Mouse (Mus musculus) limb, embryonic 13.5 days (tissue): ENCODE measurements around the gene Tbrg1. TPM values are rescaled to one million over a fixed set of nuclear protein-coding genes. Genes with fewer than 3 reads are reported as not detected.

Experiments used
- ATAC-seq: fragments of 200-750 bp; cut with Nextera tagmentation; 2 replicates; pipeline ENCODE4 v1.8.0; 2017; ENCODE audit warnings: low read depth, moderate number of reproducible peaks, moderate TSS enrichment; ENCODE audit not compliant: low FRiP score
- H3K27ac ChIP-seq: fragments of 300-500 bp; sonication (generic); 2 replicates; pipeline ENCODE4 v1.5.1; 2015; ENCODE audit warnings: inconsistent platforms, mild to moderate bottlenecking, moderate library complexity
- H3K27me3 ChIP-seq: fragments of 300-500 bp; sonication (generic); 2 replicates; pipeline ENCODE4 v1.6.1; 2015; ENCODE audit warnings: mild to moderate bottlenecking, inconsistent platforms
- H3K36me3 ChIP-seq: fragments of 300-500 bp; sonication (generic); 2 replicates; pipeline ENCODE4 v1.6.1; 2015; ENCODE audit warnings: inconsistent platforms, mild to moderate bottlenecking, moderate library complexity
- H3K4me1 ChIP-seq: fragments of 300-500 bp; sonication (generic); 2 replicates; pipeline ENCODE4 v1.6.1; 2015; ENCODE audit warnings: inconsistent platforms
- H3K4me2 ChIP-seq: fragments of 300-500 bp; sonication (generic); replicated peaks from 2 replicates; pipeline ENCODE4 v1.6.1; 2015; ENCODE audit warnings: inconsistent platforms, mild to moderate bottlenecking, moderate library complexity
- H3K4me3 ChIP-seq: fragments of 300-500 bp; sonication (generic); 2 replicates; pipeline ENCODE4 v1.5.1; 2015; ENCODE audit warnings: moderate library complexity, mild to moderate bottlenecking, inconsistent platforms
- H3K9ac ChIP-seq: fragments of 300-500 bp; sonication (generic); 2 replicates; pipeline ENCODE4 v1.6.1; 2015; ENCODE audit warnings: mild to moderate bottlenecking, inconsistent platforms
- H3K9me3 ChIP-seq: fragments of 300-500 bp; sonication (generic); 2 replicates; pipeline ENCODE4 v1.6.1; 2016; ENCODE audit warnings: inconsistent platforms
- WGBS: fragments of 180-500 bp; shearing (Covaris S2); methylation state at CpG from one replicate; pipeline ENCODE4 v1.1.7; 2015; 5-methylcytosine and 5-hydroxymethylcytosine counted together
- polyA plus RNA-seq: library from polyadenylated mRNA; unstranded; fragments of >200 nt; fragmentation: Nextera tagmentation; extraction: Ambion mirVana; gene quantifications from 2 replicates; pipeline ENCODE4 v1.2.1, GENCODE M21; 2015

The Tbrg1 gene
- 186 and 190 TPM in 2 replicates for polyA plus RNA-seq

DNA sequence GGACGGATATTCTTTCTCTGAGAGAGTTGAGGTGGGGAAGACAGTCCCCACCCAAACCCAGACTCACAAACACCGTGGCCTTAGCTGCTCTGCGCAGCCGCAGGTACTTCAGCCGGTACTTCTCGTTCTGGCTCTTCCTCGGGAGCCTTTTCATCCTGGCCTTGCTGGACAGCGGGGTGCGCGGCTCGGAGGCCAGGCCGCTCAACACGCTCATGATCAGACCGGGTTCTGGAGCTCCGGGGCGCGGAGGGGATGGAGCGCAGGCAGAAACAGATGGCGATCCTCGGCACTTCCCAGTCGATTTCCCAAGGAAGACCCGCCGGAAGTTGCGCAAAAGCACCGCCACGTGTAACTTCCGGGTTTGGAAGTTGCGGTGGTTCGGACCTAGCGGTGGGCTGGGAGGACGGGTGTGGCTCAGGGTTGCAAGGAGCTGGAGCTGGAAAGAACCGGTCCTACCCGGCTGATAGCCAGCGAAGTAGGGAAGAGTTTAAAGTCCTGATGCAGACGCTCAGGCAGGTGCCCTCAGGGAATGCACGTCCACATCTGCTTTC lies at the start of gene Tbrg1:
Tbrg1 (minus strand) TSS at position 382 of the 551 bp plus-strand sequence.
- Histone ChIP-seq H3K27me3 (no peaks in the 10 kb centered on the region), H3K4me3 (peak within 1 kb of the TSS; percentile 77), H3K9ac (peak within 1 kb of the TSS; percentile 86), H3K4me1 (peaks cover 10% of the 10 kb centered on the region), H3K36me3 (peaks cover 26% of the 10 kb centered on the region), H3K9me3 (no peaks in the 10 kb centered on the region), H3K4me2 (peak within 1 kb of the TSS; percentile 78), H3K27ac (peak within 1 kb of the TSS; percentile 92)
- WGBS: under 1% methylated on average over 36 of the region's 36 CpGs
- ATAC-seq: peak; percentile 92

DNA sequence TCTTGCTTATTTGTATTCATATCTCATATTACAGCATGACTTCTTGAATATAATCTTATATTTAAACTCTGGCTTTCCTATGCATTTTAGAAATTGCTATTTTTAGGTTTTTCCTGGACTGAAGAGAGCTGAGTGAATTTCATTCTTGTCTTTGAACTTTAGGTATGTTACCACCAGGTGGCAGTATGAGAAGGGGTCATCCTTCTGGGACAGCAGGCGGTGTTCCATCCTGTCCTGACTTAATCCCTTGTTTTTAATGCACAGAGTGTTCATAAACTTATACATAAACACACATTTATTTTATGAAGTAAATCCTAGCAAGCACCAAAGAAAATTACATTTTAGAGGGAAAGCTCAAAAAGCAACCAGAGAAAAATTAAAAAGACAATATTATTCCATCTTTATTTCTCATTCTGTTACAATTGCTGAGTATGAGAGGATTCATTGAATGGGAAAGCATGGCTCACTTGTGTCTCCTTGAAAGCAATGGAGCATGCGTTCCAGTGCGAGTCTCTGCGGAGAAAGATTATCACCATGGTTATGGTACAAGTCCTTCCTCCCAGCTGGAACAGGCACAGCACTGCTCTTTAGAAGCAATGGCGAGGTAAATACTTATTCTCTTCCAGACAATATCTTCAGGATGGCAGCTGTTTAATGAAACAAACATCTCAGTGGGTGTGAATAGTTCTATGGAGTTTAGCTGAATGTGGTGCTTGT lies 33.0 kb upstream of the Tbrg1 start:
- Histone ChIP-seq H3K9ac (no peak overlapping the region), H3K9me3 (no peaks in the 10 kb centered on the region)
- WGBS: 61% methylated on average over 5 of the region's 5 CpGs

DNA sequence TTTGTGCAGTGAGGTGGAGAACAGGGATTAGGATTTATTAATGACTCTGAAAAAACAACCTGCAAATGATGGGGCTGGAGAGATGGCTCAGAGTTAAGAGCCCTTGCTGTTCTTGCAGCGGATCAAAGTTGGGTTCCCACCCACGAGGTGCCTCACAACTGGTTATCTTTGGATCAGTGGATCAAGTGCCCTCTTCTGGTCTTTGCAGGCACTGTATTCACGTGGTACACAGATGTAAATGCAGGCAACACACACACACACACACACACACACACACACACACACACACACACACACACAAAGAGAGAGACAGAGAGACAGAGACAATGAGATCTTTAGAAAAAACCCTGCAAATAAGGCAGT lies 30.8 kb upstream of the Tbrg1 start:
- Histone ChIP-seq H3K9me3 (no peaks in the 10 kb centered on the region), H3K4me3 (no peak overlapping the region), H3K4me1 (no peaks in the 10 kb centered on the region), H3K36me3 (no peaks in the 10 kb centered on the region), H3K27me3 (no peaks in the 10 kb centered on the region), H3K9ac (no peak overlapping the region), H3K4me2 (no peak overlapping the region), H3K27ac (no peak overlapping the region)
- 45% methylated on average over 3 of the region's 3 CpGs for WGBS
- no peak for ATAC-seq

More for the DNA sequence above, 33.0 kb upstream of the Tbrg1 start:
- no peak overlapping the region for H3K4me3 ChIP-seq
- H3K27me3 ChIP-seq: no peaks in the 10 kb centered on the region
- no peaks in the 10 kb centered on the region for H3K36me3 ChIP-seq
- no peak for ATAC-seq
- H3K4me2 ChIP-seq: no peak overlapping the region
- H3K27ac ChIP-seq: no peak overlapping the region
- no peaks in the 10 kb centered on the region for H3K4me1 ChIP-seq

DNA sequence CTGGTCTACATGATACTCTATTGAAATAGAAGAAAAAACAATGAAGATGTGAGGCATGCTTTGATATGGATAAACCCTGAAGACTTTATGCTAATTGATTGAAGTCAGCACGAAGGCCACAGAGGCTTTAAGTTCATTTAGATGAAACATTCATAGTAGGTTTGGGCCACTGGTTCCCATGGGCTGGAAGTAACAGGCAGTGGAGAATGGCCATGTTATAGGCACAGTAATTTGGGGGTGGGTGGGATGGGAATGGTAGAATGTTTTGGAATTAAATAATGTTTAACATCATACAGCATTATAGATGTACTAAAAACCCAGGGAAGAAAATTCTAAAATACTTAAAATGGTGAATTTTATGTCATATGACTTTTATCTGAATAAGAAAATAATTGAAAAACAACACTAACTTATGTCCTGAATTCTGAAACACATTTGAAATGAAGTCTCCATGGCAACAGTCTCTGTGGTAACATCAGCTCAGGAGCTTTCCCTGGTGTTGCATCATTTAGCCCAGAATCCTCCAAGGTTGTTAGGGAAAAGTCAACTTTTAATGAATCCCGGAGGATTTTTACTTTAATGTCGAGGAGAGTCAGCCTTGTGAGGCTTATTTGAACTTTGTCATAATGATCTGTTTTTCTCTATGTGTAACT lies 30.3 kb upstream of the Tbrg1 start:
- H3K9me3 ChIP-seq: no peaks in the 10 kb centered on the region
- H3K36me3 ChIP-seq: no peaks in the 10 kb centered on the region
- H3K4me2 ChIP-seq: no peak overlapping the region
- ATAC-seq: no peak
- H3K27me3 ChIP-seq: no peaks in the 10 kb centered on the region
- 75% methylated on average over 3 of the region's 3 CpGs for WGBS
- H3K4me1 ChIP-seq: no peaks in the 10 kb centered on the region
- H3K9ac ChIP-seq: no peak overlapping the region
- no peak overlapping the region for H3K4me3 ChIP-seq
- no peak overlapping the region for H3K27ac ChIP-seq

DNA sequence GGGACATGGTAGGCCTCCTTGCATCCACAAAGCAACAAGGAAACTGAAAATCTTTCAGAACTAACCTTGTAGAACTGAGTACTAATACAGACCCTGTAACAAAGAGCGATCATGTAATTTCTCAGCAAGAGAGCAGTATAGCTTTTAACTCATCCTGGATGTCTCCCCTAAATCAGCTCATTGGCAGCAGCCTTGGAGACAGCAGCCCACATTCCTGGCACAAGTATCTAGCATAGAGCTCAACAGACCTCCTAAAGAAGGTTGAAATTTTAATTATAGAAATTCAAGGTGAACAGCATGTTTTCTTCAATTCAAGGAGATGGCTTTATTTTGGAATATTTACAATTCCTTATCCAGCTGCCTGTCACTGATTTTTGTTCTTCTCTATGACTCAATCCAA lies 24.0 kb upstream of the Tbrg1 start:
- Histone ChIP-seq H3K9me3 (no peaks in the 10 kb centered on the region), H3K36me3 (no peaks in the 10 kb centered on the region), H3K4me2 (no peak overlapping the region), H3K27ac (no peak overlapping the region), H3K4me3 (no peak overlapping the region), H3K27me3 (no peaks in the 10 kb centered on the region), H3K9ac (no peak overlapping the region), H3K4me1 (no peaks in the 10 kb centered on the region)
- WGBS: 96% methylated on average over 1 of the region's 1 CpGs
- no peak for ATAC-seq

DNA sequence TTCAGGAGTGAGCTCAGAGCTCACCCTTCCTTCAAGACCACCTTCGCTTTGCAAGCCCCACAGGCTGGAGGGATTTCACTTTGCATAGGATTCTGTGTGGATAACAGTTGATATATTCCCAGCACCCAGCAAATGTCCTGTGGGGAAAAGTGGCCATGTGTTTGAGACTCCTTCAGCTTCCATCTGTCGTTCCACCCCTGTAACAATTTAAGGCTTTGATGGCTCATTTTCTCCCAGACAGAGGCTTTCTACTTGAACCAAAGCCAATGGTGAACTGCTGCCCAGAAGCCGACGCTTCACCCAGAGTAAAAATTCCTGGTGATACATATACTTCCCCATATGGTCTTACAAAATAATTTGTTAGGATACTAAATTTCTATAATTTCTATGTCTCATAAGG lies 18.2 kb upstream of the Tbrg1 start:
- Histone ChIP-seq H3K9ac (no peak overlapping the region), H3K36me3 (no peaks in the 10 kb centered on the region), H3K4me2 (no peak overlapping the region), H3K27ac (no peak overlapping the region), H3K4me1 (no peaks in the 10 kb centered on the region), H3K27me3 (no peaks in the 10 kb centered on the region), H3K9me3 (no peaks in the 10 kb centered on the region), H3K4me3 (no peak overlapping the region)
- 81% methylated on average over 4 of the region's 4 CpGs for WGBS
- ATAC-seq: no peak

DNA sequence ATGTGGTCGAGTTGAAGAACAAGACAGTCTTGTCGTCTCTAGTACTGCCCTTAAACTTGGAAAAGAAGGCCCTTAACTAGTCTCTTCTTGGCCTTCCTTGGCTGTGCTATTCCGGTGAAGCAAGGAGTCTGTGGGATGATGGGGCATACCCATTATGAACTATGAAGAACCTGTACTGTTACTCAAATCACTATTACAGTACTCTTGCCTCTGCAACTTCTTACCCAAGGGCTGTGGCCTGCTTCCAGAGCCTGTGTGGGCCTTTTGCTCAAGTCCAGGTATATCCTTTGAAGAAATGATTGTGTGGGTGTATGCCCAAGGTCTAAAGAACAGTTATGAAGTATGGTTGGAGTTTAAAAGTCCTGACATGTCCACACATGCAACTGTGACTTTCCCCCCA lies 13.1 kb upstream of the Tbrg1 start:
- Histone ChIP-seq H3K9ac (no peak overlapping the region), H3K9me3 (no peaks in the 10 kb centered on the region), H3K27me3 (no peaks in the 10 kb centered on the region), H3K4me1 (0 out of 2 replicates have a peak, but pooled peaks cover 3% of the 10 kb centered on the region), H3K4me3 (no peak overlapping the region), H3K4me2 (no peak overlapping the region), H3K27ac (no peak overlapping the region), H3K36me3 (no peaks in the 10 kb centered on the region)
- 81% methylated on average over 3 of the region's 3 CpGs for WGBS
- ATAC-seq: no peak

DNA sequence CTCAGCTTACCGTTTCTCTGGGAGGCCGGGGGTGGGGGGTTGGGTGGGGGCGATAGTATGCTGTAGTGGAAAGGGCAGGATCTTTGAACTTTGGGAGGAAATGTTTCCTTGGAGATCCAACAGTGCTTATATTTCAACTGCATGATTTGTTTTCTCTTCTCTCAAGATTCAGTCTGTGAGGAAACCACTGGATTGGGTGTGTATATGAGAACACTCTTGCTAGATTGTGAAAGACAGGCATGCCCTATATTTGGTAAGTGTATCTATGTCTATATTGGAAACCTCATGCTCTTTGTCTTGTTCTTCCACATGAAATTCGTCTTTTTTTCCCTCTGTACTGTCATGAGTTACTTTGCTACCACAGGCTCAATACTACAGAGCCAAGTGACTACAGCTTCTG lies 12.6 kb upstream of the Tbrg1 start:
- Histone ChIP-seq H3K36me3 (no peaks in the 10 kb centered on the region), H3K4me2 (no peak overlapping the region)
- 69% methylated on average over 4 of the region's 4 CpGs for WGBS

DNA sequence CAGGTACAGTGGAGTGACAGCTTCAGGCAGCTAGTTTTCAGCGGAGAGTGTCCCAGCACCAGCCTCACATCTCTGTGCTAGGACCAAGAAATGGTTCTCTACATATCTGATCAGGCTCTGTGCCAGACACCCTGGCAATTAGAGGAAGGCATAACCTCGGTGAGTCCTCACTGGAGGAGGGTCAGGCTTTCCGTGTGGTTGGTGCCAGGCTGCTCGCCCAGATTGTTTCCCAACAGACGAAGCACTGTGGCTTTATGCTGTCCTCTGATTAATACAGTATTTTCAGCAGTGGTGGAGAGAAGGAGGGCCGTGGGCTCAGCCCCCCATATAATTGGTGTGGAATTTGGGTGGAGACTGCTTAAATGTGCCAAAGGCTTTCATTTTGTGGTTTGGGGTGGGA lies 12.0 kb upstream of the Tbrg1 start, which contains the start of gene Panx3:
Panx3 (minus strand) TSS at position 121 of the 400 bp plus-strand sequence.
- 60% methylated on average over 6 of the region's 6 CpGs for WGBS
- peak; percentile 61; the same call in 1 of the 2 replicates for ATAC-seq
- H3K4me2 ChIP-seq: peak within 1 kb of the TSS; percentile 4; the same call in 1 of the 2 replicates
- H3K9me3 ChIP-seq: no peaks in the 10 kb centered on the region
- no peaks in the 10 kb centered on the region for H3K27me3 ChIP-seq
- 0 out of 2 replicates have a peak, but pooled peaks cover 3% of the 10 kb centered on the region for H3K4me1 ChIP-seq
- H3K27ac ChIP-seq: no peak within 1 kb of the TSS
- H3K9ac ChIP-seq: no peak within 1 kb of the TSS
- H3K4me3 ChIP-seq: no peak within 1 kb of the TSS
- no peaks in the 10 kb centered on the region for H3K36me3 ChIP-seq

More for the DNA sequence above, 12.6 kb upstream of the Tbrg1 start:
- H3K9me3 ChIP-seq: no peaks in the 10 kb centered on the region
- no peak overlapping the region for H3K27ac ChIP-seq
- no peak for ATAC-seq
- no peak overlapping the region for H3K4me3 ChIP-seq
- H3K4me1 ChIP-seq: 0 out of 2 replicates have a peak, but pooled peaks cover 3% of the 10 kb centered on the region
- no peaks in the 10 kb centered on the region for H3K27me3 ChIP-seq
- no peak overlapping the region for H3K9ac ChIP-seq

DNA sequence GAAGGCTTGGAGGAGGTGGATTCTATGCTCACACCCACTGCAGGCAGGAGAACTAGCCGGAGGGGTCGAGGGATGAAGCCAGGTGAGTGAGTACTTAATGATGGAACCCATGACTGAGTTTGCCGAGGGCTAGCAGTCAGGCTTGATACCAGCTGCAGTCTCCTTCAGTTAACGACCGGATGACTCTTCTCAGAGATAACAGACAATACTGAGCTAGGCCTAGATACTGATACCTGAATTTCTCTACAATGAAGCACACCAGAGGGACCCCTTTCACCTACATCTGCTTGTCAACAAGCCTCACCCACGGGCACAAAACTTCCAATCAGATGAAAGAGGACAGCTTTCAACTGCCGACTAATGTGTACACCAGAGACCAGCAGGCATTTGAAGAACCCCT lies 8.9 kb upstream of the Tbrg1 start:
- H3K36me3 ChIP-seq: no peaks in the 10 kb centered on the region
- H3K9ac ChIP-seq: no peak overlapping the region
- no peak overlapping the region for H3K4me2 ChIP-seq
- no peak for ATAC-seq
- 0 out of 2 replicates have a peak, but pooled peaks cover 3% of the 10 kb centered on the region for H3K4me1 ChIP-seq
- no peak overlapping the region for H3K4me3 ChIP-seq
- H3K9me3 ChIP-seq: no peaks in the 10 kb centered on the region
- H3K27ac ChIP-seq: no peak overlapping the region
- WGBS: 68% methylated on average over 7 of the region's 7 CpGs
- no peaks in the 10 kb centered on the region for H3K27me3 ChIP-seq

DNA sequence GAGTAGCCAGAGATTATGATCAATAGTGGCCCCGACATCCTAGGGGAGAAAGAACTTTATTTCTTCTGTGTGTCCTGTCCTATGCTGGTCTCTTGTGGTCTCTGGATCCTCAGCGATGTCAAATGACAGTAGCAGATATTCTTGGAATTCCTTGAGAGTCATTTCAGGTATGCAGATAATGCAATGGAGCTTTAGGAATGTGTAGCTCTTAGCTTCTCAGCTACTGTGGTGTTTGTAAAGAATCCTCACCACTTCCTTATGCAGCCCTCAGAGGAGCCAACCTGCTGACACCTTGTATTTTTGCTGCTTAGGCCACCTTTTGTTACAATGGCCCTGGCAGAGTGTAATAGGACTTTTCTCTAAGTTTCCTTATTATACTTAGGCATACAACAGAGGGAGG lies 7.5 kb upstream of the Tbrg1 start:
- ATAC-seq: no peak
- WGBS: 75% methylated on average over 2 of the region's 2 CpGs
- Histone ChIP-seq H3K9ac (no peak overlapping the region), H3K4me3 (no peak overlapping the region), H3K4me2 (no peak overlapping the region), H3K27me3 (no peaks in the 10 kb centered on the region), H3K36me3 (no peaks in the 10 kb centered on the region), H3K27ac (no peak overlapping the region), H3K4me1 (0 out of 2 replicates have a peak, but pooled peaks cover 3% of the 10 kb centered on the region), H3K9me3 (no peaks in the 10 kb centered on the region)

DNA sequence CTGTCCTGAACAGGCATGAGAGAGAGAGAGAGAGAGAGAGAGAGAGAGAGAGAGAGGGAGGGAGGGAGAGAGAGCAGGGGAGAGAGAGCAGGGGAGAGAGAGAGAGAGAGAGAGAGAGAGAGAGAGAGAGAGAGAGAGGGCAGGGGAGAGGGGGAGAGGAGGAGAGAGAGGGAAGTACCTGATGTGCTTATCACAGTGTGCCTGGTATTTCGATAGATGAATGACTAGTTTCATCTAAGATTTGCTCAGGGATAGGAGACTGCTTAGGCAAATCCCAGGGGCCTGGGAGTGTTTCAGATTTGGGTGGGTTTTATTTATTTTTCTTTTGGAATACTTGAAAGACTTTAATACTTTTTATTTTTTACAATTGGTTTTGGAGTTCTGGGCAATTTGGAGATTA lies 6.1 kb upstream of the Tbrg1 start:
- ATAC-seq: no peak
- Histone ChIP-seq H3K4me3 (no peak overlapping the region), H3K9me3 (no peaks in the 10 kb centered on the region), H3K36me3 (no peaks in the 10 kb centered on the region), H3K27ac (no peak overlapping the region), H3K9ac (no peak overlapping the region), H3K4me1 (no peaks in the 10 kb centered on the region), H3K27me3 (no peaks in the 10 kb centered on the region), H3K4me2 (no peak overlapping the region)
- WGBS: 82% methylated on average over 1 of the region's 1 CpGs
